In the genomic region with DNA sequence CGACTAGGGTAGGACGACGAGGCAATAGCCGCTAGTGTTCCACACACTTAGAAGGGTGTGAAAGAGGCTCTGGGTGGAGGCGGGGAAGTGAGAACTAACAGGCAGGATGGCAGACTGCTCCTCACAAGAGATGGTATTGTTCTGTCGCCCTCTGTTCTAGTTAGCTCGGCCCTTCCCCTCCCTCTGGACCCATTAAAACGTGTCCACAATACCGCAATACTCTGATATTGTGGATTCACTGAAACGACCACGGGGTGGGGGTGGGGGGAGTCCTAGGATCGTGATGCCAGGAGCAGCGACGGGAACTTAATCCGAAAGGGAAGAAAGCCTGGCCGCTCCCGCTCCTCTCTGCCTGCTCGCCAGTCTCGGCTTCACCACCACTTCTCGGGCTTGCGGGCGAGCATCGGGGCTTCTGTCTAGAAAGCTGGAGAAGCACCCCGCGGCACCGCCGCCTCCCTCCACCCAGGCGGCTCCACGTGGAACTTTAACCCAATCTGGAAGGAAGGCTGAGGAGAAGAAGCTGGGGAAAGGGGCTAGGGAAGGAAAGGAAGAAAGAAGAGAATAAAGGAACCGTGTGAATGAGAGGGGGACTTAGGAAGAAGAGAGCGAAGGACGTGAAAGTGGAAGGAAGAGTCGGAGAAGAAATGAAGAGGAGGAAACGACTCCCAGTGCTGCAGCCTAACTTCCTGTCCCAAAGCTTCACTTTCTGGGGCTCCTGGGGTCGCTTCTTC, we compare ENCODE assay signal across 8 mouse cellular contexts. TPM values are rescaled to one million over a fixed set of nuclear protein-coding genes. Genes with fewer than 3 reads are reported as not detected.
DNase-seq lines count a peak whose midpoint lies in the region; ATAC-seq lines count a peak whose summit lies in the region.

No protein-coding gene starts in this region.

- H3K9me3 ChIP-seq in stomach, embryonic 16.5 days (replicated peaks; ENCODE audit: control insufficient read depth, low read length): no peaks in the 10 kb centered on the region

- no peaks in the 10 kb centered on the region for H3K36me3 ChIP-seq in stomach, embryonic 16.5 days (ENCODE audit: control insufficient read depth, insufficient read depth, low read length)

- peaks cover 66% of the 10 kb centered on the region for H3K27me3 ChIP-seq in stomach, embryonic 16.5 days (ENCODE audit: control insufficient read depth, insufficient read depth, low read length)

- peaks cover 17% of the 10 kb centered on the region for H3K4me1 ChIP-seq in stomach, embryonic 16.5 days (ENCODE audit: control insufficient read depth, insufficient read depth, low read length)

- DNase-seq in right cerebral cortex, postnatal 4 days: peak; percentile 39
- DNase-seq in right cerebral cortex, postnatal 14 days: no peak
- peak; percentile 72 for DNase-seq in embryo, embryonic 10.5 days (ENCODE audit: low spot score)
- DNase-seq in heart, postnatal 4 days: peak; percentile 28
- no peak for DNase-seq in frontal cortex, adult 2 months (ENCODE audit: extremely low spot score in 1 of 2, low spot score in 1 of 2)
- no peak for DNase-seq in spleen, adult 12 weeks (ENCODE audit: low spot score)

- H3K27ac ChIP-seq in stomach, embryonic 16.5 days (ENCODE audit: low read length): no peak overlapping the region

- H3K4me3 ChIP-seq in stomach, embryonic 16.5 days (replicated peaks; ENCODE audit: low read length): peak overlapping the region; percentile 36

- WGBS in stomach, embryonic 16.5 days: 2% methylated on average over 35 of the region's 35 CpGs

- no peak overlapping the region for H3K9ac ChIP-seq in stomach, embryonic 16.5 days (ENCODE audit: low read length)

- ATAC-seq in megakaryocyte, adult 5-6 weeks (ENCODE audit: poor library complexity, severe bottlenecking): peak; percentile 38
- no peak for ATAC-seq in stomach, embryonic 16.5 days (ENCODE audit: insufficient read depth, low FRiP score)

- peak overlapping the region; percentile 55 for H3K4me2 ChIP-seq in stomach, embryonic 16.5 days (ENCODE audit: low read depth, low read length)

RNA-seq across cellular contexts. Expression of gene Lhx9, which starts 4.9 kb away (rescaled TPM):
- not detected for total RNA-seq in heart, postnatal 4 days (2021)
- not detected in 2 replicates for total RNA-seq in megakaryocyte, adult 5-6 weeks (2015)
- total RNA-seq in megakaryocyte, adult 5-6 weeks (2017): not detected in 2 replicates
- 0.87 and 1.2 TPM in 2 replicates for polyA plus RNA-seq in stomach, embryonic 16.5 days (2015; fragmentation: Nextera tagmentation; extraction: Ambion mirVana)
- 0.25 and 0.46 TPM in 2 replicates for polyA plus RNA-seq in frontal cortex, adult 2 months (2012; rRNA removed)

RNA-seq across cellular contexts. Expression of gene 2310009B15Rik, which starts 13.1 kb away (rescaled TPM):
- 10 to 100 TPM; 15.8 to 20.3 TPM for total RNA-seq in heart, postnatal 4 days (2021)
- total RNA-seq in megakaryocyte, adult 5-6 weeks (2015): 18.4 and 20.6 TPM in 2 replicates
- total RNA-seq in megakaryocyte, adult 5-6 weeks (2017): 11.7 and 29.1 TPM in 2 replicates
- 29.9 and 39.6 TPM in 2 replicates for polyA plus RNA-seq in stomach, embryonic 16.5 days (2015; fragmentation: Nextera tagmentation; extraction: Ambion mirVana)
- polyA plus RNA-seq in frontal cortex, adult 2 months (2012; rRNA removed): 27.0 and 27.1 TPM in 2 replicates

Comparison
In these comparisons a context has a peak if more than half of its experiments do, and no peak if none do; other contexts are left out.
1. DNase-seq: peak in right cerebral cortex, postnatal 4 days (single experiment), embryo, embryonic 10.5 days (single experiment) and heart, postnatal 4 days (single experiment); none in right cerebral cortex, postnatal 14 days (single experiment), frontal cortex, adult 2 months (0 of 2) and spleen, adult 12 weeks (single experiment).